Mouse (Mus musculus) layer of hippocampus, adult 8-10 months (tissue): ENCODE measurements around the gene Adssl1. TPM values are rescaled to one million over a fixed set of nuclear protein-coding genes. Genes with fewer than 3 reads are reported as not detected.

ENCODE experiments used
- DNase-seq, 2 experiments: peaks; one replicate each; pipeline ENCODE4 v3.0.0; 2022; ENCODE audit warnings: low spot score in 2 of 2
- total RNA-seq, 4 experiments: library from RNA; stranded (reverse); gene quantifications; 2 replicates each; pipeline ENCODE4 v1.2.4; 2022

Gene Adssl1
- total RNA-seq, 4 experiments from 2014 or later: 9.6 to 30.4 (median 20.8) TPM

DNA sequence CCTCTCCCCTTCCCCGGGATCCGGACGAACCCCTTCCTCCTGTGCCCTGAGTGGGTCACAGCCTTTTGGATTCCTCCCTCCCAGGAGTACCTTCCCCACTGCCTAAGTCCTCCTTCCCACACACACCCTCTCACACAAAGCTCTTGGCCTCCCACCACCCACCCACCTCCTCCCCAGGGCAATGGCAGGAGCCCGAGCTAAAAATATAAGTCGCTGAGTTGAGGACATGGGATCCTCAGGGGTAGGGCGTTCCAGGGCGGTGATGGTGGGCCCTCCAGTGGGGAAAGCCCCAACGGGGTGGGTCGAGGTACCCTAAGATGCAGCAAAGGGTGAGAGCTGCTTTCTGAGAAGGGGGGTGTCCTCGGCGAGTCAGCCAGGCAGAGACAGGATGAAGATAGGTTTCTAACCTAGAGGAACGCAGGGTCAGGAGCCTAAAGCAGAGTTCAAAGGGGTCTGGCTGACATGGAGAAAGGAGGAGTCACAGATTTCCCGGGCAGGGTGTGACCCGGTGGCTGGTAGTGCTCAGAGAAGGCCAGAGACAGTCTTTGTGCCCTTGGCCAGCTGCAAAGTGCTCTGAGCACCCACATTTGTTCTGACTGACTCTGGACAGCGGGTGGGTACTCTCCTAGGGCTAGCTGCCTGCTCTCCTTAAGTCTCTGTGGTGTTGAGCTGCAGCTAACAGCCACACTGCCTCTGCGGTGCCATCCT lies 663 bp downstream of the Adssl1 start:
- DNase-seq: no peak

- DNase-seq: no peak
Observed at GRCm38 (mm10) chr12:112621900-112622299, 2.1 kb downstream of the Adssl1 start.

DNA sequence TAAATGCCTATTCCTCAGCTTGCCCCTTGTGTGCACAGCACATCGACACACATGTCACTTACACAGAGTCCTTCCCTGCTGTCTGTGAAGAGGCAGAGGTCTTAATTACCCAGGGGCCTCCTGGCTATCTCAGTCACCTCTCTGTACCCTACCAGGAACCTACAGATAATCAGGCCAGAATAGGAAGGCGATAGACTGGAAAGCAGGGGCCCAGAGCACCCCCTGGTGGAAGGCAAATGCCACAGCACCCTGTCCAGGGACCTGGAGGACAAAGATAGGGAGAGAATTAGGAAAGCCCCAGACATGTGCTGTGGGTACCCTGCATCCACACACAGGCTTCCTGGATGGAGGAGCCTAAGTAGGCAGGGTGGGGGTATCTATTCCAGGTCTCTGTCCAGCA lies 3.9 kb downstream of the Adssl1 start:
- DNase-seq: peak in 1 of 2 experiments; percentile 52

- no peak for DNase-seq
Observed at GRCm38 (mm10) chr12:112625700-112626099, 5.9 kb downstream of the Adssl1 start.

DNA sequence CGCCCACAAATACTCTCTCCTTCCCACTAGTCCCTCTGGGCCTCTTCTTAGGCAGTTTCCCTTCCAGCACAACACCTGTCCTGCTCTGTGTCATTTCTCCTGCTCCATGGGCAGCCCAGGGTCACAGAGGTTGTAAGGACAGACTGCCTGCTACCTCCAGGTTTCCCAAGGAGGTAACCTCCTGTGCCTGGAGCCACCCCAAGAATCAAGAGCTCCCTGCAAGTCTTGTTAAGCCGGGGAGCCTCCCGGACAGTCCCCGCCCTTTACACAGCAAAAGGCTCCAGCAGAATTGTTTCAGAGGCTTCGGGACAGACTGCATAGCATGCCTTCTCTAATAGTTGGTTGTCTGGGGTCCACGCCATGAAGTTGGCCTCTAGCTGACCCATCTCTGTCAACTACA lies 6.6 kb downstream of the Adssl1 start:
- no peak for DNase-seq

DNA sequence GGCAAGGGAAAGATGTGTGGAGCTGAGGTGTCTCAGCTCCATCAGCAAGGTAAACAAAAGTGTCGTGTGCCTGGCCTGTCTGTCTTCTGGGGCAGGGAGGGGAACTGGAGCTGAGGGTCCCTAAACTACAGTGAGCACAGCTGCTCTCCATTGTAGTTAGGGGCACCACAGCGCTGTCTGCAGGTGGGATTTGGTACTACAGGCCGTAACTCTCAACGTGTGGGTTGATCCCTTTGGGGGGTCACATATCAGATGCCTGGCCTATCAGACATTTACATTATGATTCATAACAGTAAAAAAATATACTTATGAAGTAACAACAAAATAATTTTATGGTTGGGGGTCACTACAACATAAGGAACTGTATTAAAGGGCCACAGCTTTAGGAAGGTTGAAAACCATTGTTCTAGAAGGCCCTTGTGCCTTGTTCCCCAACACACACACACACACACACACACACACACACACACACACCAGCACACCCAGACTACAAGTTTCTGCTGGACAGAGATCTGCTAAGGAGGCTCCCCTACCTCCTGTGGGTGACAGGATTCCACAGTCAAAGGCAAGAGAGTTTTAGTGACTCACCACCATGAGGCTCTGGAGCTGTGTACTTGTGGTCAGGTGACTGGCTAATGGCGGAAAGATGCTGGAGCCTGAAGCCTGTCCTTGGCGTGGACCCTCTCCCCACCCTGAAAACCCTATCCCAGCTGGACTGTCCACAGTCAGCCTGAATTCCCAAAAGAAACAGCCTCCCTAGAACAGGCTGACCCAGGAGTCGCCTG lies 7.4 kb downstream of the Adssl1 start:
- DNase-seq: no peak

DNA sequence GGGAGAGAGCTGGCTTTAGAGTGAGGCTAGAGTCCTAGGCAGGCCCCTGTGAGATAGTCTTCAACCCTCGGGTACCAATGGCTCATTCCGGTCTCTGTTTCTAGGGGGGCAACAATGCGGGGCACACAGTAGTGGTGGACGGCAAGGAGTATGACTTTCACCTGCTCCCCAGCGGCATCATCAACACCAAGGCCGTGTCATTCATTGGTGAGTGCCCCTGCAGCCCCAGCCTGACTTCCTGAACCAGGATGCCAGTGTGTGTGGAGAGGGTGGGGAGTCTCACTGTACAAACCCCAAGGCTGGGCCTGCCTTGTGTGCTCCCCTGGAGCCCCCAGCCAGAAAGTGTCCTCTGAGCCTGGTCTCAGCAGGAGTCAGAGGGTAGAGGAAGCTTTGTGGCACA lies 8.4 kb downstream of the Adssl1 start:
- no peak for DNase-seq

GRCm38 (mm10) chr12:112628928-112629721 lies 9.3 kb downstream of the Adssl1 start:
- DNase-seq: peak; percentile 42 to 64

GRCm38 (mm10) chr12:112630029-112630428 lies 10.2 kb downstream of the Adssl1 start:
- no peak for DNase-seq

DNA sequence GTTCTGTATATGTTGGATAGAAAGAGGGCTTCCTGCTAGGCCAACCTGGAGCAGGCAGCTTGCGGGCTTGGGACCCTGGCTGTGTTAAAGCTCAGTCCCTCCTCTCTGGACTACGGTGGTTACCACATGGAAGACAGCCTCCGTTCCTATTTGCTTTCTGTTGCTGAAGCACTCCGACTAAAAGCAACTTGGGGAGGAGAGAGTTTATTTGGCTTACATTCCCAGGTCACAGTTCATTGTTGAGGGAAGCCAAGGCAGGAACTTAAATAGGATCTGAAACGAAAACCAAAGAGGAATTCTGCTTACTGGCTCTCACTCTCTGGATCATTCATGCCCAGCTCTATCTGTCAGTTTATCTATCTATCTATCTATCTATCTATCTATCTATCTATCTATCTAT lies 11.0 kb downstream of the Adssl1 start:
- no peak for DNase-seq

- DNase-seq: no peak
Observed at GRCm38 (mm10) chr12:112631472-112631871, 11.6 kb downstream of the Adssl1 start.

GRCm38 (mm10) chr12:112632084-112632777 lies 12.4 kb downstream of the Adssl1 start:
- no peak for DNase-seq

- no peak for DNase-seq
Observed at GRCm38 (mm10) chr12:112632907-112633306, 13.1 kb downstream of the Adssl1 start.

DNA sequence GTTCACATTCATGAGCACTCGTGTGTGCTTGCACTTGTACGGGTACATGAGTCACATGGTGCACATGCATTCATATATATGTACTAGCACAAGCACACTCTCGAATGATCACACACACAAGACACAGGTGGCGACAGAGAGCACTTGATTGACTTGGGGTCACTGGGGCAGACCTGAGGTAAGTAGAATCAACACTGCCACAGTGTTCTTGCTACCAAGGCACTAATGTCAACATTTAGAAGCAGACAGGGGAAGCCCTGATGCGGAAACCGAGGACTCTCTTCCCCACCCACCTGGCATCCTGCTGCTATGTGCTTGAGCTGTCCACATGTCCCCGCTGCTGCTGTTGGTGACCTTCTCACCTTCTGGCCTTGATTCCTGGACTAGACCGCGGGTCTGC lies 13.8 kb downstream of the Adssl1 start:
- no peak for DNase-seq

GRCm38 (mm10) chr12:112639526-112639925 lies 19.7 kb downstream of the Adssl1 start:
- DNase-seq: no peak

- DNase-seq: no peak
Observed at GRCm38 (mm10) chr12:112643126-112643525, 23.3 kb downstream of the Adssl1 start.

DNA sequence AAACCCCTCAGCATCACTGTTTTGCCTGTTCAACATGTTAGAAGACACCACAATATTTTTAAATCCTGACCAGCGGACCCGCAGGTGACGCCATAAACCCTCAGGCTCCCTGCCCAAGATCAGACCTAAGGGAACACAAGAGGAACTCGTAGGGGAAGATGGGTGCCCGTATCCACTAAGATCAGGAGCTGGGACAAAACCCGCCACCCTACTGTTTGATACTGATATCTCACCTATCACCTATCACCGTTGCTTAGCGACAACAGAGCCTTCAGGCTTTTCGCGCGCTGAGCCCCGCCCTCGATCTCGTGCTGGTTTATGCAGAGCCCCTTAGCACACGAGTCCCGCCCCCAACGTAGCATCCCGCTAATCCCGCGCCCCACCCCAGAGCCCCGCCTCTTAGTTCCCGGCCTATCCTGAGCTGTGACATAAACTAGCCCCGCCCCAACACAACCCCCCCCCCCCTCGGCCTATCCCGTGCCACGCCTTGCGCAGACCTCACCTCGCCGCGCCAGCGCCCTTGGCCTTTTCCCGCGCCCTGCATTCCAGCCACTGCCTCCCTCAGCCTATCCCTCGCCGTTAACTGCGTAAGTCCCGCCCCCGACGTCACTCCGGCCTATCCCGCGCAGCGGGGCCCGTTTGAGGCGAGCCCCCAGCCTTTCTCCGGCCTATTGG lies 24.5 kb downstream of the Adssl1 start, which contains the start of gene Siva1:
Gene Siva1, plus strand, starts transcription at position 500 of the 675 bp plus-strand sequence.
- peak; percentile 96 to 97 for DNase-seq

GRCm38 (mm10) chr12:112644855-112645506 lies 25.1 kb downstream of the Adssl1 start:
- DNase-seq: peak in 1 of 2 experiments; percentile 43

- DNase-seq: no peak
Observed at GRCm38 (mm10) chr12:112646139-112646538, 26.3 kb downstream of the Adssl1 start.

GRCm38 (mm10) chr12:112648081-112648480 lies 28.2 kb downstream of the Adssl1 start:
- no peak for DNase-seq
